Mouse (Mus musculus) kidney, adult 2 months (tissue): ENCODE data around the gene Gjb1.

Source experiments
- CTCF ChIP-seq: fragments of 200-500 bp; conservative IDR thresholded peaks from 2 replicates; pipeline ENCODE4 v1.5.1; 2011; ENCODE audit warnings: low read depth, mild to moderate bottlenecking, control low read depth, low read length, moderate library complexity, mixed read lengths; ENCODE audit not compliant: insufficient read depth, insufficient read length
- POLR2A ChIP-seq: fragments of 200-500 bp; IDR thresholded peaks from one replicate; pipeline ENCODE4 v1.6.1; 2011; ENCODE audit warnings: low read depth, low read length, control low read depth

DNA sequence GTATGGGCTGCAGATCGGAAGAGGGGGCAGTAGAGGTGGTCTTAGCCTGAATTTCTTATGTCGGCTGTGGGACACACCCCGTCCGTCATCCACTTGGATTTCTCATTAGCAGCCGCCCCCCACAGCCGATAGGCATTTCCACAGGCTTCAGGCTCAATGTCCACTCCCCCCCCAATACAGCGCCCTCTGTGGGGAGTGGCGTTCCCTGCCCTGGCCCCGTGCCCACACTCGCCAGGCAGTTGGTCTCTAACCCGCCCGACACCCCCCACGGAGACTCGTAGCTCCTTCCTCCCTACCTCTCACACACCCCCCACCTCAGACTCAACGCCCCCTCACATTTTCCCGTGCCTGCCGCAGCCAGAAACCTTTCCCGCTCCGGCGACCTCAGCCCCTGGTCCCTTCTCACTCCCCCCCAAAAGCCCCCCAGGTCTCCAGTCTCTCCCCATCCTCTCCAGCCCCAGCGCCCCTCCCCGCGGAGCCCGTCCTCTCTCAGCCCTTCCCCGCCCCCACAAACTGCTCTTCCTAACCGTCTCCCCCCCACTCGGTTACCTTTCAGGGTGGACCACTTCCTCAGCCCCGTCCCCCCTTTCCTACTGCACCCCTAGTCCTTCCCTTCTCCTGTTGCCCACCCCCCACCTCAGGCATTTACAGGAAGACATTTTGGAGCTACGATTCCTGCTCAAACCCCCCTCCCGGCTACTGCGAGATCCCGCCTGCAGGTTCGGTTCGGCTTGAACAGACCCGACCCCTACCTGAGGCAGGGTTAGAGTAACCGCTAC is 43.0 kb downstream of the Gjb1 start:
- TF ChIP-seq POLR2A (no peak), CTCF (peak; percentile 40)
